Mouse (Mus musculus) heart, postnatal 0 days (tissue): ENCODE data around the gene 1700001O22Rik. TPM values are rescaled to one million over a fixed set of nuclear protein-coding genes. Genes with fewer than 3 reads are reported as not detected.
A peak's percentile ranks its signal among the peaks of the same experiment; 100 is the strongest.

Experiments
- ATAC-seq: fragments of 200-750 bp; cut with Nextera tagmentation; 2 replicates; pipeline ENCODE4 v1.8.0; 2017; ENCODE audit warnings: low read depth, moderate number of reproducible peaks, moderate library complexity; ENCODE audit not compliant: insufficient read depth
- DNase-seq: peaks from one replicate; pipeline ENCODE4 v3.0.0-alpha.2; 2016; ENCODE audit warnings: low spot score
- H3K27ac ChIP-seq: fragments of 300-500 bp; sonication (generic); 2 replicates; pipeline ENCODE4 v1.5.1; 2014; ENCODE audit warnings: low read depth, mild to moderate bottlenecking
- H3K27me3 ChIP-seq: fragments of 300-500 bp; sonication (generic); 2 replicates; pipeline ENCODE4 v1.6.1; 2014; ENCODE audit warnings: low read length, mixed read lengths; ENCODE audit not compliant: control insufficient read depth, insufficient read depth
- H3K36me3 ChIP-seq: fragments of 300-500 bp; sonication (generic); replicated peaks from 2 replicates; pipeline ENCODE4 v1.6.1; 2014; ENCODE audit warnings: low read length, mixed read lengths; ENCODE audit not compliant: control insufficient read depth, insufficient read depth
- H3K4me1 ChIP-seq: fragments of 300-500 bp; sonication (generic); 2 replicates; pipeline ENCODE4 v1.6.1; 2014; ENCODE audit warnings: antibody characterized with exemption; ENCODE audit not compliant: control insufficient read depth, insufficient read depth
- H3K4me2 ChIP-seq: fragments of 300-500 bp; sonication (generic); 2 replicates; pipeline ENCODE4 v1.6.1; 2014; ENCODE audit warnings: low read depth, mild to moderate bottlenecking, low read length, moderate library complexity
- H3K4me3 ChIP-seq: fragments of 300-500 bp; sonication (generic); 2 replicates; pipeline ENCODE4 v1.5.1; 2014; ENCODE audit warnings: low read depth, low read length
- H3K9ac ChIP-seq: fragments of 300-500 bp; sonication (generic); replicated peaks from 2 replicates; pipeline ENCODE4 v1.6.1; 2014; ENCODE audit warnings: low read depth, low read length, mixed read lengths
- H3K9me3 ChIP-seq: fragments of 300-500 bp; sonication (generic); replicated peaks from 2 replicates; pipeline ENCODE4 v1.6.1; 2016; ENCODE audit warnings: low read length; ENCODE audit not compliant: control insufficient read depth
- CTCF ChIP-seq: IDR thresholded peaks from 2 replicates; pipeline ENCODE4 v1.5.1; 2016; ENCODE audit warnings: antibody characterized with exemption, control low read depth, low read depth
- EP300 ChIP-seq: IDR thresholded peaks from 2 replicates; pipeline ENCODE4 v1.6.1; 2016; ENCODE audit warnings: antibody characterized with exemption, low read depth
- WGBS: fragments of 180-500 bp; shearing (Covaris S2); extraction: QIAGEN DNeasy Blood & Tissue Kit; methylation state at CpG from one replicate; pipeline ENCODE4 v1.1.7; 2014; 5-methylcytosine and 5-hydroxymethylcytosine counted together
- polyA plus RNA-seq: library from polyadenylated mRNA; unstranded; fragments of >200 nt; fragmentation: Nextera tagmentation; extraction: Ambion mirVana; gene quantifications from 2 replicates; pipeline ENCODE4 v1.2.1, GENCODE M21; 2015
- total RNA-seq: library from RNA; depleted of rRNA; stranded (reverse); fragments of >200 nt; gene quantifications from 2 replicates; pipeline ENCODE4 v1.2.3, GENCODE M21; 2014; ENCODE audit warnings: low replicate concordance

Gene 1700001O22Rik
- total and polyA plus RNA-seq, 2 experiments from 2014 or later: 1.5 to 1.9 TPM

DNA sequence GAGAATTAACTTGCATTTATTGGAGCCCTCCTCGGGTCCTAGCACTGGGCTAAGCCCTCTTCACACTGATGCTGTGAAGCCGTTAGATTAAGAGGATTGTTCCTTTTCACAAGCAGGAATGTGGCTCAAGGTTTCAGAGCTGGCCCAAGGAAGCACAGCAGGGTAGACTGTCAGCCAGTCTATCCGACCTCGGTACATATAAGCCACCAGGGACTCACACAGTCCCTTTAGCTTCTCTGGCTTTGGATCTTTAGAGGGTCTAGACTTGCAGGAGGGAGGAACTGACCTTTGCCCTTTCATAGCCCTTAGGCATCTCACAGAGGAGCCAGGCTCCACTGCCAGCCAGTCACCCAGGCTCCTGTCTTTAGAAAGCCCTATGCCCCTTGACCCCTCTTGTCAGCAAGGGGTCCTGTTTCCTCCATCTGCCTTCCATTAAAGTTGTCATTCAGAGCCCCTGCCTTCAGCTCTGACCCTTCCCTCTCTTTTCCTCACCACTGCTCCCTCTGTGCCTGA, 26.9 kb upstream of the 1700001O22Rik start, which contains the start of gene Asb6:
TSS of gene Asb6 (minus strand) at position 51 of the 513 bp plus-strand sequence.
- H3K4me2 ChIP-seq: no peak within 1 kb of the TSS
- peaks cover 11% of the 10 kb centered on the region for H3K36me3 ChIP-seq
- no peaks in the 10 kb centered on the region for H3K9me3 ChIP-seq
- TF ChIP-seq CTCF: no peak
- TF ChIP-seq EP300: no peak
- H3K4me1 ChIP-seq: peaks cover 12% of the 10 kb centered on the region
- 49% methylated on average over 4 of the region's 4 CpGs for WGBS
- H3K27me3 ChIP-seq: no peaks in the 10 kb centered on the region
- H3K9ac ChIP-seq: no peak within 1 kb of the TSS
- no peak within 1 kb of the TSS for H3K4me3 ChIP-seq
- H3K27ac ChIP-seq: no peak within 1 kb of the TSS
- no peak for DNase-seq
- ATAC-seq: no peak

DNA sequence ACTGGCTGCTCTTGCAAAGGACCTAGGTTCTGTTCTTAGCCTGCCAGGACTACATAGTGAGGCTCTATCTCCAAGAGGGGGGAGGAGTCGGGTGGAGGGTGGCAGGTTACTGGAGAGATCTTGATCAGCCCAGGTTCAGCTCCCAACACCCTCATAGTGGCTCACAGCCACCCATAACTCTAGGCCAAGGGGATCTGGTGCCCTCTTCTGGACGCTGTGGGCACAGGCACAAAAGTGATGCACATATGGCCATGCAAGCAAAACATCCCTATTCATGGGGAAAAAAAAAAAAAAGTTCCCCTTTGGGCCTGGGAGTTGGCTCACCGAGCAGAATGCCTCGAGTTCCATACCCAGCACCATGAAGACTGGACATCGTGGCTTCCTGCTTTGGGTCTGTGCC, 25.9 kb upstream of the 1700001O22Rik start:
- Histone ChIP-seq H3K27ac (no peak overlapping the region), H3K4me2 (no peak overlapping the region), H3K4me1 (peaks cover 12% of the 10 kb centered on the region), H3K36me3 (peaks cover 21% of the 10 kb centered on the region), H3K9me3 (no peaks in the 10 kb centered on the region), H3K9ac (no peak overlapping the region), H3K4me3 (no peak overlapping the region), H3K27me3 (no peaks in the 10 kb centered on the region)
- ATAC-seq (no peak), DNase-seq (no peak)
- WGBS: 43% methylated on average over 5 of the region's 5 CpGs
- TF ChIP-seq EP300: no peak
- TF ChIP-seq CTCF: peak; percentile 50

DNA sequence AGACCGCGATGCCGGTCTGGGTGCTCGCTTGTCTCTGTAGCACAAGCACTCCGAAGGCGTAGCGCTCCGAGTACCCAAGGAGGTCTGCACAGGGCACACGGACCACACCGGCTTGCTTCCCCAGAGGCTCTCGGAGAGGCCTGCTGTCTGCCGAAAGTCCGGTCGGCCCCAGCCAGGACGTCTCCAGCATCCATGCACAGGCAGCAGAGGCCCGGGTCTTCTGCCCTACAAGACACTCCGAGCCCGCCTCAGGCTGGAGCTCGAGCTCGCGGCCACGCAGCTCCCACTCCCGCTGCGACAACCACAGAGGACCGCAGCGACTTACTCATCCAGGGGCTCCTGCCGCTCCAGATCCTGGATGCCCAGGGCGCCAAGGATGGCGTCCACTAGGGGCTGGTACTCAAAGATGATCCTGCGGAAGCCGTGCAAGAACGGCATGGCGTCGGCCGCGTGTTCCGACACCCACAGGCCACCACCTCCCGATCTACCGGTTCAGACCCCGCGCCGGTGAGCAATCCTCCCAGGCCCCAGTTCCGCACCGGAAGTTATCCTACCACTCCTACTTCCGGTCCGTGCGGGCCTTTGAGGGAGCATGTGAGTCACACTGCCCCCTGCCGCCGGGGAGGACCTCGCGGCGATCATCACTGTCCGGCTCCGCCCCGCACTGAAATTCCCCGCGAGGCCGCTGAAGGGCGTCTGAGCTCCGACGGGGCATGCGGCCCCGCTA, 24.5 kb upstream of the 1700001O22Rik start:
- Histone ChIP-seq H3K9ac (peak overlapping the region; percentile 91), H3K4me3 (peak overlapping the region; percentile 96), H3K27ac (peak overlapping the region; percentile 77), H3K4me2 (peak overlapping the region; percentile 92), H3K9me3 (no peaks in the 10 kb centered on the region), H3K4me1 (peaks cover 12% of the 10 kb centered on the region), H3K36me3 (peaks cover 35% of the 10 kb centered on the region), H3K27me3 (no peaks in the 10 kb centered on the region)
- DNase-seq (peak; percentile 93), ATAC-seq (peak; percentile 91)
- TF ChIP-seq CTCF: peak; percentile 98
- TF ChIP-seq EP300: peak; percentile 63; the same call in 1 of the 2 replicates
- under 1% methylated on average over 63 of the region's 63 CpGs for WGBS

DNA sequence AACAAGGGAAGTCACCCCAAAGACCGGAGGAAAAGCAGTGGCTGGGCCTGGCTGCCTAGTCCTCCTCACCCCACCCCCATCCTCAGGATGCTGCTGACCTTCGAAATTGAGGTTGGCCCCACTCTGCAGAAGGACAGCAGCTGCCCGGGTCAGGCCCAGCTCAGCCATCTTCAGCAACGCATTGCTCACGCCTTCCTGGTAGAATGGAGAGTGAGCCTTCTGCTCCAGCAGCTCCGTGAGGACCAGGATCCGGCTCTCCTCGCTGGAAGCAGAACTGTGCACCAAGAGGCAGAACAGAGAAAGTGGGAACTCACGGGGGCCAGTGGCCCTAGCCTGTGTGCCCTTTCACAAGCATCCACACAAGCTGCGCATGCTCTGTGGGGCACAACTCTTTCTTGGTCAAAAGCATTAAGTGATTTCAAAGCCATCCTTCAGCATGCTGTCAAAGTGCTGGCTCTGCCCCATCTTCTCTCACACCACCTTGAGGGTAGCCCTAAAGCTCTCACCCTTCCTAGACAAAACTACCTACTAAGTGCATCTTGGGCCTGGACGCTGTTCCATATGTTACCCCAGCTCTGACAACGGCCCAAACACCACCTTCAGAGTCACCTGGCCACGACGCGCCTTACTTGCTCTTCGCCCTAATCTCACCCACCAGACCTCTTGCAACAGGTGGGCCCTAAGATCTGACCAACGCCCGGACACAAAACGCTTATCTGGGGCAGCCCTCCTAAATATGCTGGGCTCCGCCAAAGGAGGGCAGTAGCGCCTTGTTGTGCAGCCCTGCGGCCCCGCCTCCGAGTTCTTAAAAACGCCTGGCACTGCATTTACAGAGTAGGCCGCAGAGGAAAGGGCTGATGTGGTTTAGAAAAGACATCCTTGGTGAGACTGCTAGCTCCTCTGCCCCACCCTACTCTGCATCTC, 23.6 kb upstream of the 1700001O22Rik start:
- WGBS: 31% methylated on average over 26 of the region's 26 CpGs
- DNase-seq (peak; percentile 61), ATAC-seq (no peak)
- H3K27me3 ChIP-seq: no peaks in the 10 kb centered on the region
- peak overlapping the region; percentile 96 for H3K4me3 ChIP-seq
- H3K27ac ChIP-seq: peak overlapping the region; percentile 77
- no peak for TF ChIP-seq EP300
- peak; percentile 34 for TF ChIP-seq CTCF
- H3K4me2 ChIP-seq: peak overlapping the region; percentile 92
- H3K9ac ChIP-seq: peak overlapping the region; percentile 91
- H3K9me3 ChIP-seq: no peaks in the 10 kb centered on the region
- H3K4me1 ChIP-seq: peaks cover 12% of the 10 kb centered on the region
- H3K36me3 ChIP-seq: peaks cover 43% of the 10 kb centered on the region

- DNase-seq: peak; percentile 30
- H3K27me3 ChIP-seq: no peaks in the 10 kb centered on the region
- WGBS: 52% methylated on average over 13 of the region's 13 CpGs
- no peak overlapping the region for H3K9ac ChIP-seq
- H3K36me3 ChIP-seq: peaks cover 70% of the 10 kb centered on the region
- H3K9me3 ChIP-seq: no peaks in the 10 kb centered on the region
- H3K4me3 ChIP-seq: no peak overlapping the region
- H3K4me1 ChIP-seq: peaks cover 12% of the 10 kb centered on the region
- peak; percentile 25; the same call in 1 of the 2 replicates for ATAC-seq
- TF ChIP-seq EP300: no peak
- no peak for TF ChIP-seq CTCF
- no peak overlapping the region for H3K4me2 ChIP-seq
- peak overlapping the region; percentile 16; the same call in 1 of the 2 replicates for H3K27ac ChIP-seq
Measured at GRCm38 (mm10) chr2:30823385-30824153, 20.1 kb upstream of the 1700001O22Rik start.
